Mouse (Mus musculus) adrenal gland, adult (tissue): ENCODE measurements at regions not wholly inside any gene's neighbourhood (a gene's known extent, or its start where the extent isn't known, plus 50 kb on each side); places are given as distances from the start of the nearest gene placed in this dataset.

Experiments
- DNase-seq, 2 experiments: peaks; one replicate each; pipeline ENCODE4 v3.0.0; 2022 to 2023; ENCODE audit warnings: low spot score in 1 of 2; ENCODE audit not compliant: inconsistent age in 2 of 2

GRCm38 (mm10) chr5:118421884-118422821, 138.3 kb upstream of the Med13l start:
- peak; percentile 30 to 60 for DNase-seq

- no peak for DNase-seq
Observed at GRCm38 (mm10) chr5:118424177-118424576, 136.3 kb upstream of the Med13l start.

GRCm38 (mm10) chr5:118424764-118425568, 135.5 kb upstream of the Med13l start:
- DNase-seq: peak; percentile 52 to 73

- no peak for DNase-seq
Observed at GRCm38 (mm10) chr5:118426673-118427072, 133.8 kb upstream of the Med13l start.

- DNase-seq: no peak
Observed at GRCm38 (mm10) chr5:118428323-118429095, 132.0 kb upstream of the Med13l start.

- DNase-seq: no peak
Observed at GRCm38 (mm10) chr5:118433599-118433998, 126.9 kb upstream of the Med13l start.

- no peak for DNase-seq
Observed at GRCm38 (mm10) chr5:118434718-118435555, 125.5 kb upstream of the Med13l start.

GRCm38 (mm10) chr5:118435556-118435950, 124.9 kb upstream of the Med13l start:
- no peak for DNase-seq

GRCm38 (mm10) chr5:118436035-118436434, 124.4 kb upstream of the Med13l start:
- no peak for DNase-seq

GRCm38 (mm10) chr5:118436474-118437306, 123.8 kb upstream of the Med13l start:
- no peak for DNase-seq

GRCm38 (mm10) chr5:118437307-118437610, 123.2 kb upstream of the Med13l start:
- no peak for DNase-seq

GRCm38 (mm10) chr5:118438016-118438415, 122.5 kb upstream of the Med13l start:
- DNase-seq: no peak

GRCm38 (mm10) chr5:118444538-118445251, 115.8 kb upstream of the Med13l start:
- no peak for DNase-seq

GRCm38 (mm10) chr5:118445252-118445987, 115.1 kb upstream of the Med13l start:
- DNase-seq: no peak

- DNase-seq: no peak
Observed at GRCm38 (mm10) chr5:118445988-118446280, 114.5 kb upstream of the Med13l start.

GRCm38 (mm10) chr5:118446878-118447277, 113.6 kb upstream of the Med13l start:
- no peak for DNase-seq

- no peak for DNase-seq
Observed at GRCm38 (mm10) chr5:118447366-118447765, 113.1 kb upstream of the Med13l start.

- DNase-seq: no peak
Observed at GRCm38 (mm10) chr5:118448884-118449515, 111.5 kb upstream of the Med13l start.
